Mouse (Mus musculus) CD4-positive helper T cell, adult 2 months (primary cell): ENCODE results near the gene Fgf10.

Source experiments
- DNase-seq: peaks from one replicate; pipeline ENCODE4 v3.0.0-alpha.2; 2012; ENCODE audit warnings: low read depth, missing footprints, low spot score

Gene Fgf10

GRCm38 (mm10) chr13:118835078-118835477 is 165.5 kb downstream of the Fgf10 start:
- DNase-seq: no peak
